ENCODE assay signal across 8 mouse cellular contexts in the genomic region with DNA sequence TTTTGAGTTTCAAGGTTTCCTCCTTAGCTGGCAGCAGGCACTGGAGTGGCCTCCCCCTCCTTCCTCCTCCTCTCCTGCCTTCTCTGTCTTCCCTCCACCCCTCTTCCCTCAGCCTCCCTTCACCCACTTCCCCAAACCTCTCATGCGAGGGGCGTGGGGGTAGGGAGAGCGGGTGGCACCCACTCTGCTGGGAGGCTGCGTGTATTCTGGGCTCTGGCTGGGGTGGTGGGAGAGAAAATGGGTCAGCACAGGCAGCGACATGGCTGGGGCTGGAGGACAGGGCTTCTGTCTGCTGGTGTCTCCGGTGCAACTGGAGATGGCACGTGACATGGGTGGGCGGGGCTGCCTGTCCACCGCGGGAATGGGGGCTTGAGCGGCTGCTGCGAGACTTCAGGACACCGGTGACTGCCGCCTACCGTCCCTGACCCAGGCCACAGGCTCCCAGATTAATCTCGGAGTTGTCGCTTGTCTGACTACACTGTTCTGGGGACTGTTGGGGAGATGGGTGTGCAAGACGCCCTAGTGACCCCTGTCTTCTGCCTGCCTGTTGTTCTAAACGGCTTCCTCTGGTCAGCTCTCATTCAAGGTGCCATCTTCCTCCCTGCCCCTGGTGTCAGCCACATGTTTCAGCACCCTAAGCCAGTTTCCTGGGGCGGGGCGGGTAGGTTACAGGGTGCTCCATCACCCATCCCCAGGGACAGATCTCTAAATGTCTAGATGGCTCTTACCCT.
DNase-seq lines count a peak whose midpoint lies in the region; ATAC-seq and TF ChIP-seq lines count a peak whose summit lies in the region.

No protein-coding gene starts in this region.

- no peak for TF ChIP-seq EP300 in ES-Bruce4 (IDR thresholded peaks at IDR 0.05; ENCODE audit: insufficient read depth, low read depth, low read length)

- peak; percentile 69 for DNase-seq in adrenal gland, adult 8-10 months
- peak; percentile 26 to 30 for DNase-seq in layer of hippocampus, postnatal 25 days (ENCODE audit: extremely low spot score in 1 of 2, low spot score in 1 of 2)
- DNase-seq in lung, postnatal 4 days = peak; percentile 78 to 81
- peak; percentile 93 for DNase-seq in retina, postnatal 1 day
- DNase-seq in thymus, postnatal 25 days = peak; percentile 75

- H3K4me1 ChIP-seq in ES-Bruce4 (ENCODE audit: control insufficient read depth, insufficient read depth, low read length) = peaks cover 1% of the 10 kb centered on the region
- peaks cover 27% of the 10 kb centered on the region for H3K4me1 ChIP-seq in heart, embryonic 15.5 days (replicated peaks)

- no peak for TF ChIP-seq CTCF in ES-Bruce4 (IDR thresholded peaks at IDR 0.05; ENCODE audit: low read depth, low read length)

- no peak for TF ChIP-seq POLR2A in ES-Bruce4 (IDR thresholded peaks at IDR 0.05; ENCODE audit: insufficient read depth, low read length)

- 4% methylated on average over 21 of the region's 21 CpGs for WGBS in heart, embryonic 15.5 days

- peak overlapping the region; percentile 85 for H3K4me2 ChIP-seq in heart, embryonic 15.5 days

- peak overlapping the region; percentile 60 for H3K4me3 ChIP-seq in ES-Bruce4 (ENCODE audit: low read depth, low read length)
- peak overlapping the region; percentile 49 for H3K4me3 ChIP-seq in heart, embryonic 15.5 days

- peak; percentile 85 for ATAC-seq in erythroblast, adult 5-6 weeks (replicated peaks; ENCODE audit: low FRiP score, poor library complexity, severe bottlenecking)
- peak; percentile 79 for ATAC-seq in heart, embryonic 15.5 days (replicated peaks; ENCODE audit: insufficient number of reproducible peaks, insufficient read depth, low FRiP score, low read depth)

- peak overlapping the region; percentile 25; the same call in 1 of the 2 replicates for H3K9ac ChIP-seq in ES-Bruce4 (ENCODE audit: low read depth, poor library complexity, severe bottlenecking)
- peak overlapping the region; percentile 62 for H3K9ac ChIP-seq in heart, embryonic 15.5 days

- no peaks in the 10 kb centered on the region for H3K36me3 ChIP-seq in ES-Bruce4 (ENCODE audit: control insufficient read depth, insufficient read depth, low read length, poor library complexity, severe bottlenecking)
- H3K36me3 ChIP-seq in heart, embryonic 15.5 days = no peaks in the 10 kb centered on the region

- H3K9me3 ChIP-seq in ES-Bruce4 (replicated peaks; ENCODE audit: control insufficient read depth, insufficient read depth, low read length, poor library complexity, severe bottlenecking) = no peaks in the 10 kb centered on the region
- H3K9me3 ChIP-seq in heart, embryonic 15.5 days (replicated peaks) = no peaks in the 10 kb centered on the region

- no peaks in the 10 kb centered on the region for H3K27me3 ChIP-seq in ES-Bruce4 (ENCODE audit: control insufficient read depth, insufficient read depth, low read length, poor library complexity, severe bottlenecking)
- H3K27me3 ChIP-seq in heart, embryonic 15.5 days = no peaks in the 10 kb centered on the region

- H3K27ac ChIP-seq in ES-Bruce4 (ENCODE audit: insufficient read depth, low read length) = no peak overlapping the region
- peak overlapping the region; percentile 79 for H3K27ac ChIP-seq in heart, embryonic 15.5 days

Comparison
In these comparisons a context has a peak if more than half of its experiments do, and no peak if none do; other contexts are left out.
1. DNase-seq: peak in every context shown above with its lines; median percentile 93 in retina, postnatal 1 day; 80 in lung, postnatal 4 days; 75 in thymus, postnatal 25 days; 69 in adrenal gland, adult 8-10 months; 28 in layer of hippocampus, postnatal 25 days.